Mouse (Mus musculus): ENCODE measurements around the gene Lmntd2. TPM values are rescaled to one million over a fixed set of nuclear protein-coding genes. Genes with fewer than 3 reads are reported as not detected.
"Not testable (repeated sequence)": the region's sequence is repeated elsewhere in the genome, so short reads cannot be mapped to it uniquely, and the experiment has no call there.

Lmntd2 gene
- total RNA-seq (2014; rRNA removed; ENCODE audit: low replicate concordance) = 0.12 TPM in 1 of 2 replicates, not detected in the other
- 0.07 and 0.15 TPM in 2 replicates for polyA plus RNA-seq (2015; fragmentation: Nextera tagmentation; extraction: Ambion mirVana)

DNA sequence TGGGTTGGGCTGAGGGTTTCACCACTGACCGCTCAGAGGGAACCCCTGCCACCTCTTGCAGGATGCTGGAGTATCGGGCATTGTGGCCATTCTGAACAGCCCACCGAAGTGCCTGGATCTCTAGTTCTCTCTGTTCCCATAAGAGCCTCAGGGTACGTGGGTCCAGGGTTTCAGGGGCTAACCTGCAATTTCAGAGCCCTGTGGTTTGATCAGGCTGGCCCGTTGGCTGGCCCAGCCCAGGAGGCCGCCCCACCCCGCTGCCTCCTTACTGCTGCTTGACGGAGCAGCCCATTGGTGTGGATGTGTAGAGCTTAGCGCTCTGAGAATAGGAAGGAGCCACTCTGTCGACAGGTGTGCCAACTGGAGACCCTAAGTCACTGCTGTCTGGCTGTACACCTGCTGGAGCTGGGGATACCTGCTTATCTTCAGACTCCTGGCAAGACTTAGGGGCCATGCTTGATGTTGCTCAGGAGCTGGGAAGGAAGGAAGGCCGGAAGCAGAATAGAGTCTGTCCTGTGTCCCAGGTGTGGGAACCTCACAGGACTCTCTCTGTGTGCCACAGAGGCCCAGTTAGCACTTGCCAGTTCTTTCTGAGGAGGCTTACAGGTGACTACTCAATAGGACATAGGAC, at the start of gene Lmntd2:
Gene Lmntd2, minus strand, starts transcription at position 476 of the 631 bp plus-strand sequence.
- H3K27ac ChIP-seq (ENCODE audit: low read depth) = no peak within 1 kb of the TSS
- WGBS = 88% methylated on average over 11 of the region's 11 CpGs

DNA sequence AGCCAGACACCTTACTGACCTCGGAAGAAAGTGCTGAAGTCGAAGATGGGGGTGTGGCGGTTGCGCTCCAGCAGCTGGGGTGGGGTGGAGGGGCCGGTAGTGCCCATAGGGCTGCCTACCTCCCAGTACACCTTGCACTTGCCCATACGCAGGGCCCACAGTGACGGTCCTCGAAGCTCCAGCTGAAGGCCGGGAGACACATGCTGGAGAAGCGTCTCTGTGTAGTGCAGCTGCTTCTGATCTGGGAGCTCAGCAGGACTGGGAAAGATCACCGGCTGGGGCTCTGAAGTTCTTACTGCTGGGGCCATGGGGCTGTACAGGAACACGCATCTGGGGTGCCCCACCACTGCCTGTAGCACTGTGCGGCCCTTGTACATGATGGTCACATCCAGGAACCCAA, 49.8 kb upstream of the Lmntd2 start:
- no peak for ATAC-seq (ENCODE audit: insufficient read depth, low read depth)
- TF ChIP-seq EP300 (IDR thresholded peaks at IDR 0.05; ENCODE audit: low read depth) (no peak), CTCF (IDR thresholded peaks at IDR 0.05; ENCODE audit: low read depth) (no peak)
- Histone ChIP-seq H3K4me3 (ENCODE audit: low read depth, low read length) (no peak overlapping the region), H3K9ac (replicated peaks; ENCODE audit: low read depth, low read length) (no peak overlapping the region), H3K4me2 (ENCODE audit: low read depth, low read length) (no peak overlapping the region), H3K27me3 (ENCODE audit: control insufficient read depth, insufficient read depth, low read length) (no peaks in the 10 kb centered on the region), H3K36me3 (replicated peaks; ENCODE audit: control insufficient read depth, insufficient read depth, low read length) (peaks cover 55% of the 10 kb centered on the region), H3K4me1 (ENCODE audit: control insufficient read depth, insufficient read depth) (peaks cover 9% of the 10 kb centered on the region), H3K27ac (ENCODE audit: low read depth) (no peak overlapping the region), H3K9me3 (replicated peaks; ENCODE audit: control insufficient read depth, low read length) (no peaks in the 10 kb centered on the region)
- DNase-seq (ENCODE audit: low spot score) = no peak
- 89% methylated on average over 13 of the region's 13 CpGs for WGBS

More for the DNA sequence above, at the start of gene Lmntd2:
- Histone ChIP-seq H3K9ac (replicated peaks; ENCODE audit: low read depth, low read length) (no peak within 1 kb of the TSS), H3K4me2 (ENCODE audit: low read depth, low read length) (no peak within 1 kb of the TSS), H3K4me1 (ENCODE audit: control insufficient read depth, insufficient read depth) (peaks cover 11% of the 10 kb centered on the region; the same call in 1 of the 2 replicates), H3K27me3 (ENCODE audit: control insufficient read depth, insufficient read depth, low read length) (no peaks in the 10 kb centered on the region), H3K9me3 (replicated peaks; ENCODE audit: control insufficient read depth, low read length) (no peaks in the 10 kb centered on the region), H3K4me3 (ENCODE audit: low read depth, low read length) (no peak within 1 kb of the TSS), H3K36me3 (replicated peaks; ENCODE audit: control insufficient read depth, insufficient read depth, low read length) (no peaks in the 10 kb centered on the region)
- DNase-seq (ENCODE audit: low spot score) (no peak), ATAC-seq (ENCODE audit: insufficient read depth, low read depth) (no peak)
- TF ChIP-seq CTCF (IDR thresholded peaks at IDR 0.05; ENCODE audit: low read depth) = no peak

DNA sequence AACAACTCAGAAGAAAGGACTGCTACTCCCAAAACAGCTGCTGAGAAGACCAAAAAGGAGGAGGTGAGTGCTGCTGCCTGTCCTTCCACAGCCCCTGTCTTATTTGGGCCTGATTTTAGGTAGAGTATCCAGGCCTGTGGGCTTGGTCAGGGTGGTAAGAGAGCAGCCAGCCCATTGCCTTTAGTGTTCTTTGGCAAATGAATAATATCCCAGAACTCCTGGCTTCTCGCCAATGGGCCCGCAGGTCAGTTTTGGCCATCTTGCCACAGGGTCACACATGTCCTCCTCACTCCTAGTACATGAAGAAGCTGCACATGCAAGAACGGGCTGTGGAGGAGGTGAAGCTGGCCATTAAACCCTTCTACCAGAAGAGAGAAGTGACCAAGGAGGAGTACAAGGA, 47.6 kb upstream of the Lmntd2 start:
- TF ChIP-seq EP300 (IDR thresholded peaks at IDR 0.05; ENCODE audit: low read depth) (no peak), CTCF (IDR thresholded peaks at IDR 0.05; ENCODE audit: low read depth) (no peak)
- H3K4me1 ChIP-seq (ENCODE audit: control insufficient read depth, insufficient read depth) = peaks cover 6% of the 10 kb centered on the region
- WGBS = 83% methylated on average over 3 of the region's 3 CpGs
- H3K9me3 ChIP-seq (replicated peaks; ENCODE audit: control insufficient read depth, low read length) = no peaks in the 10 kb centered on the region
- no peak overlapping the region for H3K27ac ChIP-seq (ENCODE audit: low read depth)
- H3K9ac ChIP-seq (replicated peaks; ENCODE audit: low read depth, low read length) = no peak overlapping the region
- no peak overlapping the region for H3K4me2 ChIP-seq (ENCODE audit: low read depth, low read length)
- H3K36me3 ChIP-seq (replicated peaks; ENCODE audit: control insufficient read depth, insufficient read depth, low read length) = peaks cover 76% of the 10 kb centered on the region
- no peaks in the 10 kb centered on the region for H3K27me3 ChIP-seq (ENCODE audit: control insufficient read depth, insufficient read depth, low read length)
- no peak for ATAC-seq (ENCODE audit: insufficient read depth, low read depth)
- no peak overlapping the region for H3K4me3 ChIP-seq (ENCODE audit: low read depth, low read length)
- no peak for DNase-seq (ENCODE audit: low spot score)

DNA sequence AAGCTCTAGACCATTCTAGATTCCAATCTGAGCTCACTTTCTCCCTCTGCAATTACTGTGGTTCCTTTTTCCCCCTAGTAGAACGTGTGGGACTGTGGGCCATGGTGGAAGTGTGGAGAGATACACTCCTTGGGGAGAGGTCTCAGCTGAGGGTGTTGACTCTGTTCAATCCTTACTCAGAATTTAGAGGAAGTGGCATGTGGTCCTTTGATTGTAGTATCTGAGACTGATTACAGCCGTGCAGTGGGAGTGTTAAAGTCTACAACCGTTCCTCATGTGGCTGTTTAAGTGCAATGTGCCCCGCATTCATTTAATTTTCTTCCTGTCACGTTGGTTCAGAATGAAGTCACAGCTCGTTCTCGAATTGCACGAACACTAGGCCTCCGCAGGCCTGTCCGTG, 42.3 kb upstream of the Lmntd2 start:
- no peaks in the 10 kb centered on the region for H3K9me3 ChIP-seq (replicated peaks; ENCODE audit: control insufficient read depth, low read length)
- no peak overlapping the region for H3K27ac ChIP-seq (ENCODE audit: low read depth)
- no peak overlapping the region for H3K4me2 ChIP-seq (ENCODE audit: low read depth, low read length)
- no peak overlapping the region for H3K4me3 ChIP-seq (ENCODE audit: low read depth, low read length)
- ATAC-seq (ENCODE audit: insufficient read depth, low read depth) = no peak
- TF ChIP-seq CTCF (IDR thresholded peaks at IDR 0.05; ENCODE audit: low read depth) (no peak), EP300 (IDR thresholded peaks at IDR 0.05; ENCODE audit: low read depth) (no peak)
- no peak overlapping the region for H3K9ac ChIP-seq (replicated peaks; ENCODE audit: low read depth, low read length)
- peaks cover 89% of the 10 kb centered on the region for H3K36me3 ChIP-seq (replicated peaks; ENCODE audit: control insufficient read depth, insufficient read depth, low read length)
- no peaks in the 10 kb centered on the region for H3K27me3 ChIP-seq (ENCODE audit: control insufficient read depth, insufficient read depth, low read length)
- 85% methylated on average over 10 of the region's 10 CpGs for WGBS
- no peak for DNase-seq (ENCODE audit: low spot score)
- no peaks in the 10 kb centered on the region for H3K4me1 ChIP-seq (ENCODE audit: control insufficient read depth, insufficient read depth)

DNA sequence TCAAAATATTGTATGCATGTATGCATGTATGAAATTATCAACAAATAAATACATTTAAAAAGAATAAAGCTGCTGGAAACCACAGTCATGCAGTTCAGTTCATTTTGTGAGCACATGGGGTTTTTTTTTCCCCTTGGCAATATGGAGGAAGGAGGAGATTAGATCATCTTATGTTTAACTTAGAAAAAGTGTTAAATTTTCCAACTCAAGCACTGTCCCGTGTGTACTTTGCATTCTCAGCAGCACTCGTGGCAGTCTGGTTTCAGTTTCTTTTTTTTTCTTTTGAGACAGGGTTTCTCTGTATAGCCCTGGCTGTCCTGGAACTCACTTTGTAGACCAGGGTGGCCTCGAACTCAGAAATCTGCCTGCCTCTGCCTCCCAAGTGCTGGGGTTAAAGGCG, 36.6 kb upstream of the Lmntd2 start:
- H3K9ac ChIP-seq (replicated peaks; ENCODE audit: low read depth, low read length); H3K27me3 ChIP-seq (ENCODE audit: control insufficient read depth, insufficient read depth, low read length); H3K4me1 ChIP-seq (ENCODE audit: control insufficient read depth, insufficient read depth); H3K27ac ChIP-seq (ENCODE audit: low read depth); H3K4me2 ChIP-seq (ENCODE audit: low read depth, low read length); ATAC-seq (ENCODE audit: insufficient read depth, low read depth); H3K4me3 ChIP-seq (ENCODE audit: low read depth, low read length); DNase-seq (ENCODE audit: low spot score); H3K9me3 ChIP-seq (replicated peaks; ENCODE audit: control insufficient read depth, low read length): not testable (repeated sequence)
- H3K36me3 ChIP-seq (replicated peaks; ENCODE audit: control insufficient read depth, insufficient read depth, low read length) = peaks cover 86% of the 10 kb centered on the region
- 83% methylated on average over 4 of the region's 4 CpGs for WGBS

DNA sequence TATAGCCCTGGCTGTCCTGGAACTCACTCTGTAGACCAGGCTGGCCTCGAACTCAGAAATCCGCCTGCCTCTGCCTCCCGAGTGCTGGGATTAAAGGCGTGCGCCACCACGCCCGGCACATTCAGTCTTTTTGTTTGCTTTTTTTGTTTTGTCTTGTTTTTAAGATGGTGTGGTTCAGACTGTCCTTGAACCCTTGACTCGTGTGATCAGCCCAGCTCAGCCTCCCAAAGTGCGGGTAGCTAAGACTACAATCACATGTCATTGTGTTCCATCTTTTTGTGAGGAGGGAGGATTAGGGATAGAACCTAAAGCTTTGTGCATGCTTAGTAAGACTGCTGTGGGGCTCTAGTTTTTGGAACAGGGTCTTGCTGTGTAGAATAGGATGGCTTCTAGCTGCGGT, 17.7 kb upstream of the Lmntd2 start:
- no peak for DNase-seq (ENCODE audit: low spot score)
- WGBS = 88% methylated on average over 10 of the region's 10 CpGs
- no peaks in the 10 kb centered on the region for H3K9me3 ChIP-seq (replicated peaks; ENCODE audit: control insufficient read depth, low read length)
- H3K9ac ChIP-seq (replicated peaks; ENCODE audit: low read depth, low read length) = no peak overlapping the region
- no peaks in the 10 kb centered on the region for H3K27me3 ChIP-seq (ENCODE audit: control insufficient read depth, insufficient read depth, low read length)
- TF ChIP-seq CTCF (IDR thresholded peaks at IDR 0.05; ENCODE audit: low read depth) (no peak), EP300 (IDR thresholded peaks at IDR 0.05; ENCODE audit: low read depth) (no peak)
- H3K36me3 ChIP-seq (replicated peaks; ENCODE audit: control insufficient read depth, insufficient read depth, low read length) = peaks cover 60% of the 10 kb centered on the region
- no peak overlapping the region for H3K4me2 ChIP-seq (ENCODE audit: low read depth, low read length)
- H3K4me3 ChIP-seq (ENCODE audit: low read depth, low read length) = no peak overlapping the region
- H3K4me1 ChIP-seq (ENCODE audit: control insufficient read depth, insufficient read depth) = peaks cover 17% of the 10 kb centered on the region
- ATAC-seq (ENCODE audit: insufficient read depth, low read depth) = no peak
- H3K27ac ChIP-seq (ENCODE audit: low read depth) = no peak overlapping the region
